Mouse (Mus musculus): ENCODE data around the gene Ambp. TPM values are rescaled to one million over a fixed set of nuclear protein-coding genes. Genes with fewer than 3 reads are reported as not detected.

The Ambp gene
- total RNA-seq, 2 experiments from 2014 or later = not detected

- DNase-seq (ENCODE audit: low spot score in 2 of 2) = no peak
- intact Hi-C loops (cut with DNase I) = no loop called here
These were observed 24.5 kb downstream of the Ambp start for GRCm38 (mm10) chr4:63129891-63130624.

- intact Hi-C loops (cut with DNase I) = no loop called here
- no peak for DNase-seq (ENCODE audit: low spot score in 2 of 2)
These were observed 29.6 kb downstream of the Ambp start for GRCm38 (mm10) chr4:63124861-63125466.

- intact Hi-C loops (cut with DNase I) = loop anchor here (2.0 to 10.0 kb wide), 5 partner anchors 152 to 424 kb away; partner anchors contain the start of gene Zfp618
These were observed 35.8 kb downstream of the Ambp start for GRCm38 (mm10) chr4:63118639-63119437.

GRCm38 (mm10) chr4:63105651-63106050 is 48.9 kb downstream of the Ambp start:
- no peak for DNase-seq (ENCODE audit: low spot score in 2 of 2)
- intact Hi-C loops (cut with DNase I) = no loop called here

More at GRCm38 (mm10) chr4:63118639-63119437, 35.8 kb downstream of the Ambp start:
- peak; percentile 71 to 79 for DNase-seq (ENCODE audit: low spot score in 2 of 2)

GRCm38 (mm10) chr4:63102025-63102424 is 52.6 kb downstream of the Ambp start:
- intact Hi-C loops (cut with DNase I) = no loop called here
- DNase-seq (ENCODE audit: low spot score in 2 of 2) = no peak

- no peak for DNase-seq (ENCODE audit: low spot score in 2 of 2)
- intact Hi-C loops (cut with DNase I) = no loop called here
These were observed 54.1 kb downstream of the Ambp start for GRCm38 (mm10) chr4:63100478-63100877.

- DNase-seq (ENCODE audit: low spot score in 2 of 2) = no peak
- intact Hi-C loops (cut with DNase I) = no loop called here
These were observed 57.0 kb downstream of the Ambp start for GRCm38 (mm10) chr4:63097603-63098002.

Other genes with a start within 250 kb of the Ambp start
- gene Zfp618, start 189.2 kb downstream of the Ambp start, total RNA-seq (2021) = 1 to 10 TPM; 4.6 to 7.0 TPM
- gene Kif12, start 17.3 kb upstream of the Ambp start, total RNA-seq (2021) = not detected
- 1 to 10 TPM; 2.2 to 4.3 TPM for gene Col27a1, start 59.2 kb upstream of the Ambp start, total RNA-seq (2021)
- gene Orm1, start 189.8 kb upstream of the Ambp start, total RNA-seq (2021) = not detected
- gene Orm3, start 201.4 kb upstream of the Ambp start, total RNA-seq (2021) = not detected
- gene Orm2, start 207.7 kb upstream of the Ambp start, total RNA-seq (2021) = not detected
- 1 to 10 TPM; 2.5 to 4.4 TPM for gene Akna, start 248.6 kb upstream of the Ambp start, total RNA-seq (2021)

Data from left cerebral cortex, postnatal 36 days (tissue).